Mouse (Mus musculus) kidney, adult 11 months (tissue): ENCODE data around the gene Nt5c3b.

Experiments used
- DNase-seq: peaks from one replicate; pipeline ENCODE4 v3.0.0; 2022

Gene Nt5c3b

GRCm38 (mm10) chr11:100376005-100376404 lies 65.6 kb downstream of the Nt5c3b start:
- no peak for DNase-seq

GRCm38 (mm10) chr11:100375127-100375526 lies 66.5 kb downstream of the Nt5c3b start:
- DNase-seq, result no peak
